Mouse (Mus musculus): Measurements from ENCODE around the gene Comt. TPM values are rescaled to one million over a fixed set of nuclear protein-coding genes. Genes with fewer than 3 reads are reported as not detected.

Comt gene
- polyA plus RNA-seq, 1 experiment from 2014 or later: 110 TPM

GRCm38 (mm10) chr16:18417491-18417890, 9.2 kb downstream of the Comt start:
- 92% methylated on average over 5 of the region's 5 CpGs for WGBS
- 0 out of 2 replicates have a peak, but pooled peaks cover 6% of the 10 kb centered on the region for H3K4me1 ChIP-seq (ENCODE audit: control insufficient read depth, insufficient read depth, low read length)
- H3K27me3 ChIP-seq (replicated peaks; ENCODE audit: control insufficient read depth, insufficient read depth, low read length): no peaks in the 10 kb centered on the region
- H3K27ac ChIP-seq (ENCODE audit: low read length): no peak overlapping the region
- no peak overlapping the region for H3K4me2 ChIP-seq (ENCODE audit: low read depth, low read length)
- H3K4me3 ChIP-seq (ENCODE audit: low read length): no peak overlapping the region
- H3K9me3 ChIP-seq (ENCODE audit: control insufficient read depth, low read length): no peaks in the 10 kb centered on the region
- H3K9ac ChIP-seq (ENCODE audit: low read depth, low read length): no peak overlapping the region
- no peaks in the 10 kb centered on the region; the same call in 1 of the 2 replicates for H3K36me3 ChIP-seq (ENCODE audit: control insufficient read depth, insufficient read depth, low read length)
- ATAC-seq: no peak

GRCm38 (mm10) chr16:18416837-18417236, 9.8 kb downstream of the Comt start:
- no peaks in the 10 kb centered on the region for H3K9me3 ChIP-seq (ENCODE audit: control insufficient read depth, low read length)
- H3K9ac ChIP-seq (ENCODE audit: low read depth, low read length): no peak overlapping the region
- no peak overlapping the region for H3K4me3 ChIP-seq (ENCODE audit: low read length)
- peak overlapping the region; percentile 33 for H3K27ac ChIP-seq (ENCODE audit: low read length)
- no peaks in the 10 kb centered on the region; the same call in 1 of the 2 replicates for H3K36me3 ChIP-seq (ENCODE audit: control insufficient read depth, insufficient read depth, low read length)
- 69% methylated on average over 3 of the region's 3 CpGs for WGBS
- H3K27me3 ChIP-seq (replicated peaks; ENCODE audit: control insufficient read depth, insufficient read depth, low read length): no peaks in the 10 kb centered on the region
- H3K4me2 ChIP-seq (ENCODE audit: low read depth, low read length): no peak overlapping the region
- peaks cover 9% of the 10 kb centered on the region; the same call in 1 of the 2 replicates for H3K4me1 ChIP-seq (ENCODE audit: control insufficient read depth, insufficient read depth, low read length)
- peak; percentile 41; the same call in 1 of the 2 replicates for ATAC-seq

GRCm38 (mm10) chr16:18416094-18416761, 10.4 kb downstream of the Comt start:
- Histone ChIP-seq H3K4me1 (ENCODE audit: control insufficient read depth, insufficient read depth, low read length) (peaks cover 12% of the 10 kb centered on the region; the same call in 1 of the 2 replicates), H3K27ac (ENCODE audit: low read length) (peak overlapping the region; percentile 33), H3K4me3 (ENCODE audit: low read length) (no peak overlapping the region), H3K36me3 (ENCODE audit: control insufficient read depth, insufficient read depth, low read length) (peaks cover 1% of the 10 kb centered on the region; the same call in 1 of the 2 replicates), H3K9ac (ENCODE audit: low read depth, low read length) (no peak overlapping the region), H3K9me3 (ENCODE audit: control insufficient read depth, low read length) (no peaks in the 10 kb centered on the region), H3K27me3 (replicated peaks; ENCODE audit: control insufficient read depth, insufficient read depth, low read length) (no peaks in the 10 kb centered on the region), H3K4me2 (ENCODE audit: low read depth, low read length) (no peak overlapping the region)
- 55% methylated on average over 18 of the region's 18 CpGs for WGBS
- ATAC-seq: peak; percentile 41

- H3K36me3 ChIP-seq (ENCODE audit: control insufficient read depth, insufficient read depth, low read length): peaks cover 13% of the 10 kb centered on the region
- no peaks in the 10 kb centered on the region for H3K9me3 ChIP-seq (ENCODE audit: control insufficient read depth, low read length)
- peak overlapping the region; percentile 10; the same call in 1 of the 2 replicates for H3K27ac ChIP-seq (ENCODE audit: low read length)
- no peak overlapping the region for H3K4me3 ChIP-seq (ENCODE audit: low read length)
- no peaks in the 10 kb centered on the region for H3K27me3 ChIP-seq (replicated peaks; ENCODE audit: control insufficient read depth, insufficient read depth, low read length)
- no peak for ATAC-seq
- peaks cover 12% of the 10 kb centered on the region; the same call in 1 of the 2 replicates for H3K4me1 ChIP-seq (ENCODE audit: control insufficient read depth, insufficient read depth, low read length)
- WGBS: 86% methylated on average over 7 of the region's 7 CpGs
- H3K9ac ChIP-seq (ENCODE audit: low read depth, low read length): no peak overlapping the region
- no peak overlapping the region for H3K4me2 ChIP-seq (ENCODE audit: low read depth, low read length)
Observed at GRCm38 (mm10) chr16:18413032-18413816, 13.4 kb downstream of the Comt start.

- Histone ChIP-seq H3K27me3 (replicated peaks; ENCODE audit: control insufficient read depth, insufficient read depth, low read length) (no peaks in the 10 kb centered on the region), H3K4me3 (ENCODE audit: low read length) (no peak overlapping the region), H3K27ac (ENCODE audit: low read length) (no peak overlapping the region), H3K9me3 (ENCODE audit: control insufficient read depth, low read length) (no peaks in the 10 kb centered on the region), H3K9ac (ENCODE audit: low read depth, low read length) (no peak overlapping the region), H3K4me2 (ENCODE audit: low read depth, low read length) (no peak overlapping the region), H3K36me3 (ENCODE audit: control insufficient read depth, insufficient read depth, low read length) (peaks cover 13% of the 10 kb centered on the region), H3K4me1 (ENCODE audit: control insufficient read depth, insufficient read depth, low read length) (peaks cover 12% of the 10 kb centered on the region; the same call in 1 of the 2 replicates)
- 83% methylated on average over 12 of the region's 12 CpGs for WGBS
- no peak for ATAC-seq
Observed at GRCm38 (mm10) chr16:18411802-18412476, 14.7 kb downstream of the Comt start.

- H3K9ac ChIP-seq (ENCODE audit: low read depth, low read length): no peak overlapping the region
- no peak for ATAC-seq
- no peak overlapping the region for H3K4me3 ChIP-seq (ENCODE audit: low read length)
- no peak overlapping the region for H3K27ac ChIP-seq (ENCODE audit: low read length)
- no peak overlapping the region for H3K4me2 ChIP-seq (ENCODE audit: low read depth, low read length)
- H3K27me3 ChIP-seq (replicated peaks; ENCODE audit: control insufficient read depth, insufficient read depth, low read length): no peaks in the 10 kb centered on the region
- 82% methylated on average over 13 of the region's 13 CpGs for WGBS
- peaks cover 9% of the 10 kb centered on the region; the same call in 1 of the 2 replicates for H3K4me1 ChIP-seq (ENCODE audit: control insufficient read depth, insufficient read depth, low read length)
- H3K9me3 ChIP-seq (ENCODE audit: control insufficient read depth, low read length): no peaks in the 10 kb centered on the region
- H3K36me3 ChIP-seq (ENCODE audit: control insufficient read depth, insufficient read depth, low read length): peaks cover 13% of the 10 kb centered on the region
Observed at GRCm38 (mm10) chr16:18411026-18411649, 15.5 kb downstream of the Comt start.

- 83% methylated on average over 5 of the region's 5 CpGs for WGBS
- Histone ChIP-seq H3K9ac (ENCODE audit: low read depth, low read length) (no peak overlapping the region), H3K4me1 (ENCODE audit: control insufficient read depth, insufficient read depth, low read length) (peaks cover 9% of the 10 kb centered on the region; the same call in 1 of the 2 replicates), H3K36me3 (ENCODE audit: control insufficient read depth, insufficient read depth, low read length) (peaks cover 13% of the 10 kb centered on the region), H3K4me2 (ENCODE audit: low read depth, low read length) (no peak overlapping the region), H3K9me3 (ENCODE audit: control insufficient read depth, low read length) (no peaks in the 10 kb centered on the region), H3K27me3 (replicated peaks; ENCODE audit: control insufficient read depth, insufficient read depth, low read length) (no peaks in the 10 kb centered on the region), H3K27ac (ENCODE audit: low read length) (no peak overlapping the region), H3K4me3 (ENCODE audit: low read length) (no peak overlapping the region)
- no peak for ATAC-seq
Observed at GRCm38 (mm10) chr16:18410418-18410817, 16.2 kb downstream of the Comt start.

GRCm38 (mm10) chr16:18409776-18410175, 16.9 kb downstream of the Comt start:
- Histone ChIP-seq H3K27ac (ENCODE audit: low read length) (no peak overlapping the region), H3K36me3 (ENCODE audit: control insufficient read depth, insufficient read depth, low read length) (peaks cover 13% of the 10 kb centered on the region), H3K4me2 (ENCODE audit: low read depth, low read length) (no peak overlapping the region), H3K9ac (ENCODE audit: low read depth, low read length) (no peak overlapping the region), H3K4me1 (ENCODE audit: control insufficient read depth, insufficient read depth, low read length) (peaks cover 9% of the 10 kb centered on the region; the same call in 1 of the 2 replicates), H3K27me3 (replicated peaks; ENCODE audit: control insufficient read depth, insufficient read depth, low read length) (no peaks in the 10 kb centered on the region), H3K9me3 (ENCODE audit: control insufficient read depth, low read length) (no peaks in the 10 kb centered on the region), H3K4me3 (ENCODE audit: low read length) (no peak overlapping the region)
- ATAC-seq: no peak
- WGBS: 77% methylated on average over 4 of the region's 4 CpGs

Data from intestine, embryonic 16.5 days (tissue).